Mouse (Mus musculus): ENCODE results near the gene Acap2. TPM values are rescaled to one million over a fixed set of nuclear protein-coding genes. Genes with fewer than 3 reads are reported as not detected.

Gene Acap2
- polyA plus RNA-seq (2015; fragmentation: Nextera tagmentation; extraction: Ambion mirVana) = 12.9 and 14.8 TPM in 2 replicates

GRCm38 (mm10) chr16:31200790-31201567 is at the start of gene Acap2:
Gene Acap2, minus strand, starts transcription at chr16:31201245.
- DNase-seq (ENCODE audit: low spot score) = peak; percentile 98
- Histone ChIP-seq H3K27ac (replicated peaks) (peak within 1 kb of the TSS; percentile 98), H3K4me2 (replicated peaks; ENCODE audit: low read depth) (peak within 1 kb of the TSS; percentile 76), H3K36me3 (ENCODE audit: control insufficient read depth, insufficient read depth, low read length) (no peaks in the 10 kb centered on the region), H3K9me3 (ENCODE audit: control insufficient read depth, low read length) (no peaks in the 10 kb centered on the region), H3K4me1 (replicated peaks; ENCODE audit: control insufficient read depth, insufficient read depth) (no peaks in the 10 kb centered on the region), H3K27me3 (ENCODE audit: control insufficient read depth, insufficient read depth, low read length) (no peaks in the 10 kb centered on the region), H3K4me3 (ENCODE audit: low read depth, low read length) (peak within 1 kb of the TSS; percentile 90), H3K9ac (ENCODE audit: low read length) (peak within 1 kb of the TSS; percentile 91)
- under 1% methylated on average over 70 of the region's 73 CpGs for WGBS
- peak; percentile 99 for ATAC-seq (ENCODE audit: low FRiP score, low TSS enrichment)
- no peak for TF ChIP-seq EP300 (optimal IDR thresholded peaks at IDR 0.05)
- no peak for TF ChIP-seq CTCF (IDR thresholded peaks at IDR 0.05; ENCODE audit: low read depth)

- TF ChIP-seq CTCF (IDR thresholded peaks at IDR 0.05; ENCODE audit: low read depth) = no peak
- TF ChIP-seq EP300 (optimal IDR thresholded peaks at IDR 0.05) = no peak
- H3K4me3 ChIP-seq (ENCODE audit: low read depth, low read length) = no peak overlapping the region
- no peak overlapping the region for H3K4me2 ChIP-seq (replicated peaks; ENCODE audit: low read depth)
- H3K9me3 ChIP-seq (ENCODE audit: control insufficient read depth, low read length) = no peaks in the 10 kb centered on the region
- no peak for DNase-seq (ENCODE audit: low spot score)
- no peak overlapping the region for H3K9ac ChIP-seq (ENCODE audit: low read length)
- no peak for ATAC-seq (ENCODE audit: low FRiP score, low TSS enrichment)
- no peak overlapping the region for H3K27ac ChIP-seq (replicated peaks)
- H3K36me3 ChIP-seq (ENCODE audit: control insufficient read depth, insufficient read depth, low read length) = peaks cover 7% of the 10 kb centered on the region; the same call in 1 of the 2 replicates
- H3K4me1 ChIP-seq (replicated peaks; ENCODE audit: control insufficient read depth, insufficient read depth) = no peaks in the 10 kb centered on the region
- no peaks in the 10 kb centered on the region for H3K27me3 ChIP-seq (ENCODE audit: control insufficient read depth, insufficient read depth, low read length)
- 69% methylated on average over 3 of the region's 3 CpGs for WGBS
Observed at GRCm38 (mm10) chr16:31249401-31249800, 48.4 kb upstream of the Acap2 start.

GRCm38 (mm10) chr16:31248717-31249116 is 47.7 kb upstream of the Acap2 start:
- Histone ChIP-seq H3K4me1 (replicated peaks; ENCODE audit: control insufficient read depth, insufficient read depth) (no peaks in the 10 kb centered on the region), H3K4me3 (ENCODE audit: low read depth, low read length) (no peak overlapping the region), H3K27me3 (ENCODE audit: control insufficient read depth, insufficient read depth, low read length) (no peaks in the 10 kb centered on the region), H3K36me3 (ENCODE audit: control insufficient read depth, insufficient read depth, low read length) (peaks cover 7% of the 10 kb centered on the region; the same call in 1 of the 2 replicates), H3K27ac (replicated peaks) (no peak overlapping the region), H3K9ac (ENCODE audit: low read length) (no peak overlapping the region), H3K9me3 (ENCODE audit: control insufficient read depth, low read length) (no peaks in the 10 kb centered on the region), H3K4me2 (replicated peaks; ENCODE audit: low read depth) (no peak overlapping the region)
- TF ChIP-seq CTCF (IDR thresholded peaks at IDR 0.05; ENCODE audit: low read depth) (no peak), EP300 (optimal IDR thresholded peaks at IDR 0.05) (no peak)
- 84% methylated on average over 13 of the region's 13 CpGs for WGBS
- no peak for ATAC-seq (ENCODE audit: low FRiP score, low TSS enrichment)
- no peak for DNase-seq (ENCODE audit: low spot score)

GRCm38 (mm10) chr16:31247442-31247841 is 46.4 kb upstream of the Acap2 start:
- ATAC-seq (ENCODE audit: low FRiP score, low TSS enrichment) = peak; percentile 51
- Histone ChIP-seq H3K4me2 (replicated peaks; ENCODE audit: low read depth) (no peak overlapping the region), H3K4me1 (replicated peaks; ENCODE audit: control insufficient read depth, insufficient read depth) (no peaks in the 10 kb centered on the region), H3K9me3 (ENCODE audit: control insufficient read depth, low read length) (no peaks in the 10 kb centered on the region), H3K4me3 (ENCODE audit: low read depth, low read length) (no peak overlapping the region), H3K9ac (ENCODE audit: low read length) (no peak overlapping the region), H3K36me3 (ENCODE audit: control insufficient read depth, insufficient read depth, low read length) (0 out of 2 replicates have a peak, but pooled peaks cover 4% of the 10 kb centered on the region), H3K27me3 (ENCODE audit: control insufficient read depth, insufficient read depth, low read length) (no peaks in the 10 kb centered on the region), H3K27ac (replicated peaks) (no peak overlapping the region)
- 56% methylated on average over 7 of the region's 7 CpGs for WGBS
- TF ChIP-seq CTCF (IDR thresholded peaks at IDR 0.05; ENCODE audit: low read depth) = no peak
- TF ChIP-seq EP300 (optimal IDR thresholded peaks at IDR 0.05) = no peak
- no peak for DNase-seq (ENCODE audit: low spot score)

- H3K9ac ChIP-seq (ENCODE audit: low read length) = no peak overlapping the region
- H3K9me3 ChIP-seq (ENCODE audit: control insufficient read depth, low read length) = no peaks in the 10 kb centered on the region
- ATAC-seq (ENCODE audit: low FRiP score, low TSS enrichment) (0 out of 2 replicates have a peak, but pooled peaks have one; percentile 18), DNase-seq (ENCODE audit: low spot score) (no peak)
- no peaks in the 10 kb centered on the region for H3K27me3 ChIP-seq (ENCODE audit: control insufficient read depth, insufficient read depth, low read length)
- no peaks in the 10 kb centered on the region for H3K36me3 ChIP-seq (ENCODE audit: control insufficient read depth, insufficient read depth, low read length)
- WGBS = 71% methylated on average over 3 of the region's 3 CpGs
- no peaks in the 10 kb centered on the region for H3K4me1 ChIP-seq (replicated peaks; ENCODE audit: control insufficient read depth, insufficient read depth)
- no peak overlapping the region for H3K27ac ChIP-seq (replicated peaks)
- TF ChIP-seq EP300 (optimal IDR thresholded peaks at IDR 0.05) = no peak
- peak; percentile 49 for TF ChIP-seq CTCF (IDR thresholded peaks at IDR 0.05; ENCODE audit: low read depth)
- no peak overlapping the region for H3K4me2 ChIP-seq (replicated peaks; ENCODE audit: low read depth)
- no peak overlapping the region for H3K4me3 ChIP-seq (ENCODE audit: low read depth, low read length)
Observed at GRCm38 (mm10) chr16:31244053-31244452, 43.0 kb upstream of the Acap2 start.

- Histone ChIP-seq H3K4me3 (ENCODE audit: low read depth, low read length) (no peak overlapping the region), H3K27me3 (ENCODE audit: control insufficient read depth, insufficient read depth, low read length) (no peaks in the 10 kb centered on the region), H3K9ac (ENCODE audit: low read length) (no peak overlapping the region), H3K27ac (replicated peaks) (no peak overlapping the region), H3K4me2 (replicated peaks; ENCODE audit: low read depth) (no peak overlapping the region), H3K36me3 (ENCODE audit: control insufficient read depth, insufficient read depth, low read length) (no peaks in the 10 kb centered on the region), H3K4me1 (replicated peaks; ENCODE audit: control insufficient read depth, insufficient read depth) (no peaks in the 10 kb centered on the region), H3K9me3 (ENCODE audit: control insufficient read depth, low read length) (no peaks in the 10 kb centered on the region)
- 85% methylated on average over 9 of the region's 9 CpGs for WGBS
- TF ChIP-seq EP300 (optimal IDR thresholded peaks at IDR 0.05) (no peak), CTCF (IDR thresholded peaks at IDR 0.05; ENCODE audit: low read depth) (no peak)
- DNase-seq (ENCODE audit: low spot score) (no peak), ATAC-seq (ENCODE audit: low FRiP score, low TSS enrichment) (no peak)
Observed at GRCm38 (mm10) chr16:31241433-31241832, 40.4 kb upstream of the Acap2 start.
